Mouse (Mus musculus) myocyte (in vitro differentiated cells): ENCODE data around the gene Rab5c.

ENCODE experiments used
- CEBPB ChIP-seq: IDR thresholded peaks from 2 replicates; pipeline ENCODE4 v1.6.1; 2011; ENCODE audit warnings: mild to moderate bottlenecking, moderate library complexity; ENCODE audit not compliant: poor library complexity, insufficient read depth, severe bottlenecking
- E2F4 ChIP-seq: IDR thresholded peaks from one replicate; pipeline ENCODE4 v1.6.1; 2011; ENCODE audit warnings: mild to moderate bottlenecking, control low read depth, moderate library complexity; ENCODE audit not compliant: insufficient read depth
- MAX ChIP-seq: IDR thresholded peaks from one replicate; pipeline ENCODE4 v1.6.1; 2011; ENCODE audit warnings: low read depth, mild to moderate bottlenecking, control low read depth
- MYOD1 ChIP-seq, 3 experiments: IDR thresholded peaks; one replicate each; pipeline ENCODE4 v1.6.1; 2011; ENCODE audit warnings: control low read depth in 2 of 3, low read depth in 2 of 3, mild to moderate bottlenecking in 2 of 3, moderate library complexity in 1 of 3; ENCODE audit not compliant: insufficient read length in 2 of 3, control insufficient read depth in 1 of 3
- MYOG ChIP-seq, 3 experiments: IDR thresholded peaks; one replicate each; pipeline ENCODE4 v1.6.1; 2011; ENCODE audit warnings: control low read depth in 2 of 3, low read depth in 2 of 3, mild to moderate bottlenecking in 2 of 3; ENCODE audit not compliant: insufficient read length in 2 of 3, control insufficient read depth in 1 of 3, insufficient read depth in 1 of 3
- POLR2A ChIP-seq: IDR thresholded peaks from one replicate; pipeline ENCODE4 v1.6.1; 2011; ENCODE audit warnings: low read depth, mild to moderate bottlenecking, control low read depth, moderate library complexity; ENCODE audit not compliant: insufficient read length
- POLR2AphosphoS2 ChIP-seq: IDR thresholded peaks from one replicate; pipeline ENCODE4 v1.6.1; 2011; ENCODE audit warnings: low read depth, control low read depth; ENCODE audit not compliant: insufficient read length
- REST ChIP-seq: IDR thresholded peaks from one replicate; pipeline ENCODE4 v1.6.1; 2011; ENCODE audit warnings: mild to moderate bottlenecking, control low read depth, moderate library complexity; ENCODE audit not compliant: insufficient read depth, insufficient read length
- SRF ChIP-seq: IDR thresholded peaks from one replicate; pipeline ENCODE4 v1.6.1; 2011; ENCODE audit warnings: low read depth; ENCODE audit not compliant: control insufficient read depth, insufficient read length
- TCF12 ChIP-seq: IDR thresholded peaks from one replicate; pipeline ENCODE4 v1.6.1; 2011; ENCODE audit warnings: mild to moderate bottlenecking, control low read depth; ENCODE audit not compliant: poor library complexity, insufficient read depth, severe bottlenecking
- TCF3 ChIP-seq: IDR thresholded peaks from one replicate; pipeline ENCODE4 v1.6.1; 2011; ENCODE audit warnings: low read depth, control low read depth; ENCODE audit not compliant: insufficient read length
- USF1 ChIP-seq: IDR thresholded peaks from one replicate; pipeline ENCODE4 v1.6.1; 2011; ENCODE audit warnings: low read depth, mild to moderate bottlenecking, control low read depth, moderate library complexity

- TF ChIP-seq TCF12 (no peak), MYOD1 (IDR thresholded peaks at IDR 0.05; ENCODE audit: control insufficient read depth in 1 of 3, insufficient read length in 2 of 3, low read depth in 2 of 3) (no peak), POLR2AphosphoS2 (no peak), POLR2A (no peak), CEBPB (no peak), E2F4 (no peak), USF1 (no peak), MYOG (IDR thresholded peaks at IDR 0.05; ENCODE audit: control insufficient read depth in 1 of 3, insufficient read depth in 1 of 3, insufficient read length in 2 of 3, low read depth in 2 of 3) (no peak), MAX (no peak), REST (no peak), SRF (no peak), TCF3 (no peak)
Observed at GRCm38 (mm10) chr11:100702081-100702851, 35.7 kb downstream of the Rab5c start.
